Mouse (Mus musculus) lung, embryonic 15.5 days (tissue): Measurements from ENCODE around the gene Olfr1249. TPM values are rescaled to one million over a fixed set of nuclear protein-coding genes. Genes with fewer than 3 reads are reported as not detected.
"Not testable (repeated sequence)": the region's sequence is repeated elsewhere in the genome, so short reads cannot be mapped to it uniquely, and the experiment has no call there.

Source experiments
- ATAC-seq: fragments of 200-750 bp; cut with Nextera tagmentation; 2 replicates; pipeline ENCODE4 v1.8.0; 2017; ENCODE audit warnings: moderate number of reproducible peaks, borderline replicate concordance; ENCODE audit not compliant: low FRiP score, low TSS enrichment; ENCODE audit errors: extremely low read depth
- H3K27ac ChIP-seq: fragments of 300-500 bp; sonication (generic); 2 replicates; pipeline ENCODE4 v1.5.1; 2015; ENCODE audit warnings: moderate library complexity, mild to moderate bottlenecking, inconsistent platforms
- H3K27me3 ChIP-seq: fragments of 300-500 bp; sonication (generic); 2 replicates; pipeline ENCODE4 v1.6.1; 2015; ENCODE audit warnings: inconsistent platforms
- H3K36me3 ChIP-seq: fragments of 300-500 bp; sonication (generic); 2 replicates; pipeline ENCODE4 v1.6.1; 2015; ENCODE audit warnings: inconsistent platforms
- H3K4me1 ChIP-seq: fragments of 300-500 bp; sonication (generic); 2 replicates; pipeline ENCODE4 v1.6.1; 2015; ENCODE audit warnings: inconsistent platforms
- H3K4me2 ChIP-seq: fragments of 300-500 bp; sonication (generic); 2 replicates; pipeline ENCODE4 v1.6.1; 2015; ENCODE audit warnings: inconsistent platforms, mild to moderate bottlenecking, moderate library complexity
- H3K4me3 ChIP-seq: fragments of 300-500 bp; sonication (generic); 2 replicates; pipeline ENCODE4 v1.5.1; 2015; ENCODE audit warnings: mild to moderate bottlenecking, inconsistent platforms
- H3K9ac ChIP-seq: fragments of 300-500 bp; sonication (generic); 2 replicates; pipeline ENCODE4 v1.6.1; 2015; ENCODE audit warnings: inconsistent platforms
- H3K9me3 ChIP-seq: fragments of 300-500 bp; sonication (generic); 2 replicates; pipeline ENCODE4 v1.6.1; 2016; ENCODE audit warnings: inconsistent platforms
- WGBS: fragments of 180-500 bp; shearing (Covaris S2); methylation state at CpG from one replicate; pipeline ENCODE4 v1.1.7; 2015; 5-methylcytosine and 5-hydroxymethylcytosine counted together
- polyA plus RNA-seq: library from polyadenylated mRNA; unstranded; fragments of >200 nt; fragmentation: Nextera tagmentation; extraction: Ambion mirVana; gene quantifications from 2 replicates; pipeline ENCODE4 v1.2.1, GENCODE M21; 2015

Olfr1249 gene
- polyA plus RNA-seq = not detected in 2 replicates

GRCm38 (mm10) chr2:89634883-89635282 is at the start of gene Olfr1249:
TSS of gene Olfr1249 (minus strand) at chr2:89634983.
- no peak within 1 kb of the TSS for H3K9ac ChIP-seq
- no peaks in the 10 kb centered on the region for H3K27me3 ChIP-seq
- H3K27ac ChIP-seq = no peak within 1 kb of the TSS
- no peak within 1 kb of the TSS for H3K4me2 ChIP-seq
- no peaks in the 10 kb centered on the region for H3K9me3 ChIP-seq
- no peak within 1 kb of the TSS for H3K4me3 ChIP-seq
- no peak for ATAC-seq
- no peaks in the 10 kb centered on the region for H3K36me3 ChIP-seq
- H3K4me1 ChIP-seq = no peaks in the 10 kb centered on the region
- WGBS = 90% methylated on average over 2 of the region's 2 CpGs

- Histone ChIP-seq H3K9ac (no peak within 1 kb of the TSS), H3K27ac (no peak within 1 kb of the TSS), H3K4me3 (no peak within 1 kb of the TSS), H3K4me1 (no peaks in the 10 kb centered on the region), H3K9me3 (no peaks in the 10 kb centered on the region), H3K4me2 (no peak within 1 kb of the TSS), H3K27me3 (no peaks in the 10 kb centered on the region), H3K36me3 (no peaks in the 10 kb centered on the region)
- no peak for ATAC-seq
Observed at GRCm38 (mm10) chr2:89671836-89672235, 37.1 kb upstream of the Olfr1249 start, which contains the start of gene Olfr1251. TSS of gene Olfr1251 (minus strand) at chr2:89671936.

GRCm38 (mm10) chr2:89661367-89661766 is 26.6 kb upstream of the Olfr1249 start, which contains the start of gene Olfr1250:
TSS of gene Olfr1250 (minus strand) at chr2:89661467.
- Histone ChIP-seq H3K9ac (no peak within 1 kb of the TSS), H3K4me3 (no peak within 1 kb of the TSS), H3K36me3 (no peaks in the 10 kb centered on the region), H3K4me1 (no peaks in the 10 kb centered on the region), H3K27ac (no peak within 1 kb of the TSS), H3K27me3 (no peaks in the 10 kb centered on the region), H3K9me3 (no peaks in the 10 kb centered on the region), H3K4me2 (no peak within 1 kb of the TSS)
- no peak for ATAC-seq

- not testable (repeated sequence) for ATAC-seq, H3K9me3 ChIP-seq, H3K27ac ChIP-seq, H3K4me1 ChIP-seq, H3K9ac ChIP-seq, H3K4me3 ChIP-seq, H3K4me2 ChIP-seq, H3K36me3 ChIP-seq, H3K27me3 ChIP-seq
- WGBS = 97% methylated on average over 1 of the region's 1 CpGs
Observed at GRCm38 (mm10) chr2:89618145-89618544, 16.6 kb downstream of the Olfr1249 start, which contains the start of gene Olfr1248. TSS of gene Olfr1248 (minus strand) at chr2:89618245.

GRCm38 (mm10) chr2:89614030-89614429 is 20.8 kb downstream of the Olfr1249 start, which contains the start of gene Olfr1247:
TSS of gene Olfr1247 (minus strand) at chr2:89614130.
- no peaks in the 10 kb centered on the region for H3K27me3 ChIP-seq
- no peak within 1 kb of the TSS for H3K4me3 ChIP-seq
- H3K4me1 ChIP-seq = no peaks in the 10 kb centered on the region
- no peaks in the 10 kb centered on the region for H3K9me3 ChIP-seq
- no peak for ATAC-seq
- H3K4me2 ChIP-seq = no peak within 1 kb of the TSS
- WGBS = 91% methylated on average over 2 of the region's 2 CpGs
- no peak within 1 kb of the TSS for H3K27ac ChIP-seq
- H3K9ac ChIP-seq = no peak within 1 kb of the TSS
- no peaks in the 10 kb centered on the region for H3K36me3 ChIP-seq

- H3K9me3 ChIP-seq = no peaks in the 10 kb centered on the region; the same call in 1 of the 2 replicates
- H3K27me3 ChIP-seq = no peaks in the 10 kb centered on the region
- no peak for ATAC-seq
- no peak within 1 kb of the TSS for H3K9ac ChIP-seq
- H3K4me2 ChIP-seq = no peak within 1 kb of the TSS
- 67% methylated on average over 2 of the region's 2 CpGs for WGBS
- no peak within 1 kb of the TSS for H3K4me3 ChIP-seq
- no peak within 1 kb of the TSS for H3K27ac ChIP-seq
- no peaks in the 10 kb centered on the region for H3K4me1 ChIP-seq
- H3K36me3 ChIP-seq = no peaks in the 10 kb centered on the region
Observed at GRCm38 (mm10) chr2:89593057-89593456, 41.7 kb downstream of the Olfr1249 start, which contains the start of gene Olfr1246. TSS of gene Olfr1246 (minus strand) at chr2:89593157.

Other genes with a start within 250 kb of the Olfr1249 start
- not detected in 2 replicates for gene Olfr1238, start 225.3 kb downstream of the Olfr1249 start, polyA plus RNA-seq
- gene Olfr1239, start 214.6 kb downstream of the Olfr1249 start, polyA plus RNA-seq = not detected in 2 replicates
- gene Olfr1240, start 192.0 kb downstream of the Olfr1249 start, polyA plus RNA-seq = not detected in 2 replicates
- not detected in 2 replicates for gene Olfr1241, start 147.9 kb downstream of the Olfr1249 start, polyA plus RNA-seq
- gene Olfr1242, start 136.6 kb downstream of the Olfr1249 start, polyA plus RNA-seq = not detected in 2 replicates
- gene Olfr1243, start 103.5 kb downstream of the Olfr1249 start, polyA plus RNA-seq = not detected in 2 replicates
- gene Olfr1245, start 56.5 kb downstream of the Olfr1249 start, polyA plus RNA-seq = not detected in 2 replicates
- gene Olfr1246, start 41.8 kb downstream of the Olfr1249 start, polyA plus RNA-seq = not detected in 2 replicates
- not detected in 2 replicates for gene Olfr1247, start 20.9 kb downstream of the Olfr1249 start, polyA plus RNA-seq
- not detected in 2 replicates for gene Olfr1248, start 16.7 kb downstream of the Olfr1249 start, polyA plus RNA-seq
- not detected in 2 replicates for gene Olfr1250, start 26.5 kb upstream of the Olfr1249 start, polyA plus RNA-seq
- not detected in 2 replicates for gene Olfr1251, start 37.0 kb upstream of the Olfr1249 start, polyA plus RNA-seq
- not detected in 2 replicates for gene Olfr1252, start 90.0 kb upstream of the Olfr1249 start, polyA plus RNA-seq
- gene Olfr1253, start 122.1 kb upstream of the Olfr1249 start, polyA plus RNA-seq = not detected in 2 replicates
- not detected in 2 replicates for gene Olfr1254, start 158.6 kb upstream of the Olfr1249 start, polyA plus RNA-seq
- gene Olfr1255, start 177.1 kb upstream of the Olfr1249 start, polyA plus RNA-seq = not detected in 2 replicates
- gene Olfr1256, start 206.6 kb upstream of the Olfr1249 start, polyA plus RNA-seq = not detected in 2 replicates
- gene Olfr48, start 213.2 kb upstream of the Olfr1249 start, polyA plus RNA-seq = not detected in 2 replicates
- gene Olfr1257, start 243.5 kb upstream of the Olfr1249 start, polyA plus RNA-seq = not detected in 2 replicates